Mouse (Mus musculus): ENCODE results near the gene Thrsp. TPM values are rescaled to one million over a fixed set of nuclear protein-coding genes. Genes with fewer than 3 reads are reported as not detected.

Thrsp gene
- total RNA-seq, 2 experiments from 2014 or later: 22.2 to 31.3 TPM

- peak; percentile 57 for DNase-seq
These were observed 1.2 kb upstream of the Thrsp start for GRCm38 (mm10) chr7:97418717-97419116.

- no peak for DNase-seq
These were observed 1.1 kb downstream of the Thrsp start for GRCm38 (mm10) chr7:97416473-97416872.

GRCm38 (mm10) chr7:97414915-97415687 lies 2.4 kb downstream of the Thrsp start:
- no peak for DNase-seq

- no peak for DNase-seq
These were observed 3.1 kb downstream of the Thrsp start for GRCm38 (mm10) chr7:97414426-97414825.

- DNase-seq: no peak
These were observed 3.5 kb downstream of the Thrsp start for GRCm38 (mm10) chr7:97413981-97414380.

- DNase-seq: no peak
These were observed 6.0 kb downstream of the Thrsp start for GRCm38 (mm10) chr7:97411575-97411974.

GRCm38 (mm10) chr7:97411106-97411505 lies 6.4 kb downstream of the Thrsp start:
- no peak for DNase-seq

GRCm38 (mm10) chr7:97407145-97407544 lies 10.4 kb downstream of the Thrsp start:
- DNase-seq: no peak

- DNase-seq: peak; percentile 70
These were observed 17.4 kb downstream of the Thrsp start, which contains the start of gene Ndufc2 for GRCm38 (mm10) chr7:97399960-97400715. Gene Ndufc2 (plus strand): TSS chr7:97400003.

- DNase-seq: no peak
These were observed 18.6 kb downstream of the Thrsp start for GRCm38 (mm10) chr7:97398943-97399342.

GRCm38 (mm10) chr7:97394375-97394774 lies 23.2 kb downstream of the Thrsp start:
- no peak for DNase-seq

- no peak for DNase-seq
These were observed 25.5 kb downstream of the Thrsp start for GRCm38 (mm10) chr7:97392079-97392445.

- no peak for DNase-seq
These were observed 26.0 kb downstream of the Thrsp start for GRCm38 (mm10) chr7:97391293-97392078.

GRCm38 (mm10) chr7:97388541-97388940 lies 29.0 kb downstream of the Thrsp start:
- DNase-seq: no peak

GRCm38 (mm10) chr7:97387561-97388147 lies 29.9 kb downstream of the Thrsp start:
- DNase-seq: no peak

GRCm38 (mm10) chr7:97386806-97387370 lies 30.6 kb downstream of the Thrsp start:
- DNase-seq: peak; percentile 75

- peak; percentile 25 for DNase-seq
These were observed 31.3 kb downstream of the Thrsp start for GRCm38 (mm10) chr7:97386106-97386805.

GRCm38 (mm10) chr7:97383496-97384132 lies 33.9 kb downstream of the Thrsp start:
- no peak for DNase-seq

GRCm38 (mm10) chr7:97382661-97383060 lies 34.9 kb downstream of the Thrsp start:
- no peak for DNase-seq

- DNase-seq: no peak
These were observed 36.9 kb downstream of the Thrsp start for GRCm38 (mm10) chr7:97380500-97381123.
